Mouse (Mus musculus) CH12.LX (cell line): ENCODE results near the gene Brca1. TPM values are rescaled to one million over a fixed set of nuclear protein-coding genes. Genes with fewer than 3 reads are reported as not detected.
A peak's percentile ranks its signal among the peaks of the same experiment; 100 is the strongest.

ENCODE experiments used
- DNase-seq: peaks from one replicate; pipeline ENCODE4 v3.0.0-alpha.2; 2013; ENCODE audit errors: extremely low read depth
- H3K27ac ChIP-seq: 2 replicates; pipeline ENCODE4 v1.5.1; 2012; ENCODE audit warnings: low read depth, mild to moderate bottlenecking, control low read depth, moderate library complexity; ENCODE audit not compliant: insufficient read depth
- H3K27me3 ChIP-seq: replicated peaks from 2 replicates; pipeline ENCODE3; 2012; ENCODE audit warnings: inconsistent platforms
- H3K36me3 ChIP-seq, 2 experiments: replicated peaks in 1 of 2; 2 replicates each; pipeline versions ENCODE3 to v1.6.1; 2012; ENCODE audit warnings: inconsistent platforms in 1 of 2, low read length in 1 of 2, mild to moderate bottlenecking in 1 of 2, mixed read lengths in 1 of 2, moderate library complexity in 1 of 2; ENCODE audit not compliant: control insufficient read depth in 1 of 2, insufficient read depth in 1 of 2
- H3K4me1 ChIP-seq, 2 experiments: 2 replicates each; pipeline ENCODE4 v1.6.1; 2012; ENCODE audit warnings: inconsistent platforms in 1 of 2, moderate library complexity in 1 of 2; ENCODE audit not compliant: insufficient read depth in 2 of 2, control insufficient read depth in 1 of 2
- H3K4me2 ChIP-seq: 2 replicates; pipeline ENCODE4 v1.6.1; 2012; ENCODE audit warnings: low read depth, mild to moderate bottlenecking, control low read depth; ENCODE audit not compliant: poor library complexity, insufficient read depth, severe bottlenecking
- H3K4me3 ChIP-seq, 3 experiments: fragments of 150-350 bp in 1 of 3; sonication (generic) in 1 of 3; replicated peaks in 1 of 3; 2 replicates each; pipeline versions ENCODE3 to v1.5.1; 2011 to 2012; ENCODE audit warnings: low read depth in 2 of 3, low read length in 2 of 3, mild to moderate bottlenecking in 2 of 3, moderate library complexity in 2 of 3, control low read depth in 1 of 3, improper control_type of control experiment in 1 of 3, inconsistent platforms in 1 of 3, mixed read lengths in 1 of 3; ENCODE audit not compliant: poor library complexity in 1 of 3
- H3K79me2 ChIP-seq: replicated peaks from 2 replicates; pipeline ENCODE4 v1.6.1; 2012; ENCODE audit warnings: mild to moderate bottlenecking, moderate library complexity; ENCODE audit not compliant: control insufficient read depth, poor library complexity, insufficient read depth, severe bottlenecking; ENCODE audit errors: extremely low read depth
- H3K9ac ChIP-seq: 2 replicates; pipeline ENCODE4 v1.6.1; 2012; ENCODE audit warnings: low read depth, mild to moderate bottlenecking, control low read depth, moderate library complexity; ENCODE audit not compliant: insufficient read depth
- H3K9me3 ChIP-seq: replicated peaks from 2 replicates; pipeline ENCODE3; 2012; ENCODE audit warnings: low read length, inconsistent platforms, mixed read lengths
- BHLHE40 ChIP-seq: IDR thresholded peaks from 2 replicates; pipeline ENCODE4 v1.6.1; 2011; ENCODE audit warnings: mild to moderate bottlenecking, low read depth, low read length, improper control_type of control experiment
- CHD2 ChIP-seq: IDR thresholded peaks from 2 replicates; pipeline ENCODE4 v1.6.1; 2011; ENCODE audit warnings: low read length, improper control_type of control experiment
- CTCF ChIP-seq, 2 experiments: IDR thresholded peaks in 1 of 2; conservative IDR thresholded peaks in 1 of 2; 2 replicates each; pipeline ENCODE4 v1.5.1; 2011 to 2012; ENCODE audit warnings: low read depth in 2 of 2, low read length in 2 of 2, improper control_type of control experiment in 1 of 2, inconsistent platforms in 1 of 2, mild to moderate bottlenecking in 1 of 2, moderate library complexity in 1 of 2
- E2F4 ChIP-seq: IDR thresholded peaks from 2 replicates; pipeline ENCODE4 v1.6.1; 2011; ENCODE audit warnings: low read depth, low read length, improper control_type of control experiment; ENCODE audit not compliant: insufficient replicate concordance
- ELF1 ChIP-seq: IDR thresholded peaks from 2 replicates; pipeline ENCODE4 v1.6.1; 2014; ENCODE audit warnings: low read depth, mild to moderate bottlenecking, inconsistent platforms, low read length, improper control_type of control experiment
- ETS1 ChIP-seq: conservative IDR thresholded peaks from 2 replicates; pipeline ENCODE4 v1.6.1; 2012; ENCODE audit warnings: low read depth, mild to moderate bottlenecking, inconsistent platforms, low read length, improper control_type of control experiment, moderate library complexity
- GABPA ChIP-seq: IDR thresholded peaks from 2 replicates; pipeline ENCODE4 v1.6.1; 2012; ENCODE audit warnings: low read depth, low read length, improper control_type of control experiment, inconsistent platforms; ENCODE audit not compliant: insufficient replicate concordance
- HCFC1 ChIP-seq: IDR thresholded peaks from 2 replicates; pipeline ENCODE4 v1.6.1; 2012; ENCODE audit warnings: low read depth, mild to moderate bottlenecking, inconsistent platforms, low read length, improper control_type of control experiment
- IRF4 ChIP-seq: IDR thresholded peaks from 2 replicates; pipeline ENCODE4 v1.6.1; 2014; ENCODE audit warnings: low read depth, mild to moderate bottlenecking, inconsistent platforms, low read length, improper control_type of control experiment
- JUN ChIP-seq: IDR thresholded peaks from 2 replicates; pipeline ENCODE4 v1.6.1; 2011; ENCODE audit warnings: low read depth, mild to moderate bottlenecking, low read length, improper control_type of control experiment, moderate library complexity; ENCODE audit not compliant: insufficient read depth
- JUND ChIP-seq: conservative IDR thresholded peaks from 2 replicates; pipeline ENCODE4 v1.6.1; 2011; ENCODE audit warnings: low read depth, low read length, improper control_type of control experiment
- KAT2A ChIP-seq: IDR thresholded peaks from 2 replicates; pipeline ENCODE4 v1.6.1; 2012; ENCODE audit warnings: low read length, improper control_type of control experiment, inconsistent platforms; ENCODE audit not compliant: insufficient replicate concordance
- MAFK ChIP-seq: IDR thresholded peaks from 2 replicates; pipeline ENCODE4 v1.6.1; 2011; ENCODE audit warnings: low read length, improper control_type of control experiment; ENCODE audit not compliant: insufficient replicate concordance
- MAX ChIP-seq: IDR thresholded peaks from 2 replicates; pipeline ENCODE4 v1.6.1; 2011; ENCODE audit warnings: low read length, improper control_type of control experiment
- MAZ ChIP-seq: IDR thresholded peaks from 2 replicates; pipeline ENCODE4 v1.6.1; 2012; ENCODE audit warnings: low read depth, mild to moderate bottlenecking, inconsistent platforms, low read length, improper control_type of control experiment, moderate library complexity
- MEF2A ChIP-seq: IDR thresholded peaks from 2 replicates; pipeline ENCODE4 v1.6.1; 2014; ENCODE audit warnings: low read depth, mild to moderate bottlenecking, inconsistent platforms, low read length, improper control_type of control experiment, borderline replicate concordance
- MXI1 ChIP-seq: IDR thresholded peaks from 2 replicates; pipeline ENCODE4 v1.6.1; 2011; ENCODE audit warnings: mild to moderate bottlenecking, low read depth, low read length, improper control_type of control experiment
- MYC ChIP-seq: IDR thresholded peaks from 2 replicates; pipeline ENCODE4 v1.6.1; 2011; ENCODE audit warnings: low read depth, mild to moderate bottlenecking, improper control_type of control experiment, low read length
- NELFE ChIP-seq: IDR thresholded peaks from 2 replicates; pipeline ENCODE4 v1.6.1; 2011; ENCODE audit warnings: low read depth, low read length, improper control_type of control experiment
- NRF1 ChIP-seq: IDR thresholded peaks from 2 replicates; pipeline ENCODE4 v1.6.1; 2014; ENCODE audit warnings: low read depth, mild to moderate bottlenecking, inconsistent platforms, low read length, improper control_type of control experiment, moderate library complexity
- PAX5 ChIP-seq: IDR thresholded peaks from 2 replicates; pipeline ENCODE4 v1.6.1; 2012; ENCODE audit warnings: low read length, inconsistent platforms, mixed read lengths
- POLR2A ChIP-seq: IDR thresholded peaks from 2 replicates; pipeline ENCODE4 v1.6.1; 2011; ENCODE audit warnings: low read depth, mild to moderate bottlenecking, improper control_type of control experiment, low read length
- POLR2AphosphoS2 ChIP-seq: IDR thresholded peaks from 2 replicates; pipeline ENCODE4 v1.6.1; 2011; ENCODE audit warnings: low read depth, low read length, improper control_type of control experiment
- RAD21 ChIP-seq: IDR thresholded peaks from 2 replicates; pipeline ENCODE4 v1.6.1; 2011; ENCODE audit warnings: low read depth, mild to moderate bottlenecking, low read length, improper control_type of control experiment, moderate library complexity
- RCOR1 ChIP-seq: conservative IDR thresholded peaks from 2 replicates; pipeline ENCODE4 v1.6.1; 2012; ENCODE audit warnings: low read depth, mild to moderate bottlenecking, inconsistent platforms, low read length, improper control_type of control experiment
- SIN3A ChIP-seq: IDR thresholded peaks from 2 replicates; pipeline ENCODE4 v1.6.1; 2012; ENCODE audit warnings: low read length, improper control_type of control experiment, inconsistent platforms
- SMC3 ChIP-seq: IDR thresholded peaks from 2 replicates; pipeline ENCODE4 v1.6.1; 2011; ENCODE audit warnings: low read depth, low read length, improper control_type of control experiment
- TBP ChIP-seq: conservative IDR thresholded peaks from 2 replicates; pipeline ENCODE4 v1.6.1; 2011; ENCODE audit warnings: low read depth, low read length, improper control_type of control experiment
- TCF12 ChIP-seq: IDR thresholded peaks from 2 replicates; pipeline ENCODE4 v1.6.1; 2014; ENCODE audit warnings: low read depth, mild to moderate bottlenecking, inconsistent platforms, low read length, improper control_type of control experiment
- UBTF ChIP-seq: IDR thresholded peaks from 2 replicates; pipeline ENCODE4 v1.6.1; 2012; ENCODE audit warnings: low read depth, mild to moderate bottlenecking, inconsistent platforms, low read length, improper control_type of control experiment, moderate library complexity
- USF1 ChIP-seq: IDR thresholded peaks from 2 replicates; pipeline ENCODE4 v1.6.1; 2014; ENCODE audit warnings: low read depth, mild to moderate bottlenecking, inconsistent platforms, low read length, improper control_type of control experiment
- USF2 ChIP-seq: conservative IDR thresholded peaks from 2 replicates; pipeline ENCODE4 v1.6.1; 2011; ENCODE audit warnings: low read depth, low read length, improper control_type of control experiment
- ZC3H11A ChIP-seq: IDR thresholded peaks from 2 replicates; pipeline ENCODE4 v1.6.1; 2012; ENCODE audit warnings: low read depth, mild to moderate bottlenecking, inconsistent platforms, low read length, improper control_type of control experiment
- ZMIZ1 ChIP-seq: IDR thresholded peaks from 2 replicates; pipeline ENCODE4 v1.6.1; 2012; ENCODE audit warnings: low read depth, mild to moderate bottlenecking, inconsistent platforms, low read length, improper control_type of control experiment
- ZNF384 ChIP-seq: IDR thresholded peaks from 2 replicates; pipeline ENCODE4 v1.6.1; 2012; ENCODE audit warnings: low read depth, low read length, improper control_type of control experiment, inconsistent platforms
- dilution Hi-C: fragments of 300-500 bp; cut with MboI; formaldehyde crosslinking; loops from 2 replicates; pipeline ENCODE4 v1.14.3; 2020; ENCODE audit warnings: low sequenced_read_pairs; ENCODE audit not compliant: extremely low pct_unique_long_range_greater_than_20kb, extremely low pct_ligation_motif_present
- in situ Hi-C: fragments of 300-500 bp; cut with MboI; formaldehyde crosslinking; loops from 3 replicates; pipeline ENCODE4 v1.14.3; 2019; ENCODE audit warnings: low sequenced_read_pairs, low pct_ligation_motif_present, low pct_unique_long_range_greater_than_20kb, mixed read lengths
- polyA plus RNA-seq: library from polyadenylated mRNA; unstranded; fragments of >175 nt; gene quantifications from 2 replicates; pipeline ENCODE4 v1.2.1, GENCODE M21; 2012; ENCODE audit warnings: low read depth; ENCODE audit not compliant: insufficient read length
- total RNA-seq, 2 experiments: library from RNA; depleted of rRNA; stranded (reverse); fragments of 300-350 nt in 1 of 2; fragments of >200 nt in 1 of 2; gene quantifications; 2 replicates each; pipeline ENCODE4 v1.2.3; 2012 to 2014

Gene Brca1
- 33.0 and 37.4 TPM in 2 replicates for total RNA-seq (2012; rRNA removed)
- total RNA-seq (2014; rRNA removed): 37.5 and 41.4 TPM in 2 replicates
- 31.1 and 31.3 TPM in 2 replicates for polyA plus RNA-seq

DNA sequence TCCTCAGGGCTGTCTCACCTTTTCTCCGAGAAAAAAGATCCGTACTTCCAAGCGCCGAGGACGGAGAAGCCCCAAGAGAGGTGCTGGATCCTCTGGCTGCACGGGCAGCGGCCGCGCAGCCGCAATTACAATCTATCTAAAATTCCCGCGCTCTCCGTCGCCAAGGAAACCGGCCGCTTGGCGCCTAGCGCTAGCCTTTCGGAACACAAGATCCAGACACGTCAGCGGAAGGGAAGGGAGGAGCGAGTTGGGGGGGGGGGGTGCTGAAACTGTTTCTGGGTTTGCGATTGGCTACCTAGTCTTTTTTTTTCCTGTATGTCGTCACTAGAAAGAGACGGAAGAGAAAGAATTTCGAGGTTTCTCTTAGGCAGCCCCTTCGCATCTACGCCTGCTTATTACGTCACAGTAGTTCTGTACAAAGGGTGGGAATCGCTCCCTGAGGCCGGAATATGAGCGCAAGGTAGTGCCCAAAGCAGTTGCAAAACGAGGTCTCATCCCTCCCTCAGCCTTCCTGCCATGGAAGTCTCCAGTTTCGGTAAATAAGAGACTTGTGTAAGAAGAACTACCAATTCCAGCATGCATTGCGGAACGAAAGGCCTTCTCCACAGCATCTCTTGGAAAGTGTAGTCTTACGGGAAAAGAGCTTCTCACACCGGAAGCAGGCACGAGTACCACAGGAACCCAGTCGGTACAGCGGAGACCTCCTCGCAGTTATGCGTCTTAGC is at the start of gene Brca1, which contains the start of gene Nbr1:
Gene Brca1, minus strand, starts transcription at position 205 of the 725 bp plus-strand sequence.
Gene Nbr1, plus strand, starts transcription at position 399 of the 725 bp plus-strand sequence.
- Histone ChIP-seq H3K9me3 (no peaks in the 10 kb centered on the region), H3K9ac (peak within 1 kb of the TSS; percentile 77), H3K27ac (peak within 1 kb of the TSS; percentile 94), H3K4me1 (peaks cover 6 to 52% of the 10 kb centered on the region in 2 experiments), H3K36me3 (peaks cover 9 to 42% of the 10 kb centered on the region in 2 experiments), H3K4me3 (peak within 1 kb of the TSS; percentile 71 to 94 (median 80)), H3K4me2 (peak within 1 kb of the TSS; percentile 74), H3K27me3 (no peaks in the 10 kb centered on the region), H3K79me2 (peaks cover 77% of the 10 kb centered on the region)
- in situ Hi-C loops: no loop called here
- TF ChIP-seq JUN (no peak; the same call in 1 of the 2 replicates), GABPA (peak; percentile 78), MAFK (no peak; the same call in 1 of the 2 replicates), MYC (peak; percentile 68), ELF1 (peak; percentile 99), TBP (0 out of 2 replicates have a peak, but pooled peaks have one; percentile 20), UBTF (0 out of 2 replicates have a peak, but pooled peaks have one; percentile 58), MAX (peak; percentile 71), KAT2A (peak; percentile 99), E2F4 (peak; percentile 100), SIN3A (peak; percentile 99), TCF12 (peak; percentile 51), NRF1 (peak; percentile 86), IRF4 (peak; percentile 89), ZMIZ1 (peak; percentile 84; the same call in 1 of the 2 replicates), MXI1 (peak; percentile 98), NELFE (peak; percentile 69), POLR2AphosphoS2 (peak; percentile 73), CHD2 (peak; percentile 88), CTCF (conservative IDR thresholded peaks at IDR 0.05 in 1 of 2, IDR thresholded peaks at IDR 0.05 in 1 of 2; ENCODE audit: low read depth in 2 of 2, low read length in 2 of 2) (no peak), SMC3 (no peak), MAZ (peak; percentile 100), BHLHE40 (peak; percentile 54; the same call in 1 of the 2 replicates), POLR2A (peak; percentile 88), PAX5 (no peak), ZNF384 (peak; percentile 99), ETS1 (peak; percentile 76), ZC3H11A (no peak), USF2 (no peak), JUND (peak; percentile 65), USF1 (no peak), RAD21 (no peak), RCOR1 (peak; percentile 57; the same call in 1 of the 2 replicates), HCFC1 (peak; percentile 90), MEF2A (peak; percentile 75)
- dilution Hi-C loops: no loop called here
- peak; percentile 99 for DNase-seq
